Mouse (Mus musculus) gastrocnemius, postnatal 36 days (tissue): Measurements from ENCODE around the gene Palb2. TPM values are rescaled to one million over a fixed set of nuclear protein-coding genes. Genes with fewer than 3 reads are reported as not detected.
A peak's percentile ranks its signal among the peaks of the same experiment; 100 is the strongest.

Experiments
- DNase-seq, 2 experiments: peaks; one replicate each; pipeline ENCODE4 v3.0.0; 2022
- intact Hi-C: fragments of 180-260 bp; cut with DNase I; formaldehyde crosslinking; loops from one replicate; pipeline ENCODE4 v1.15.1; 2025
- long read RNA-seq, 2 experiments: library from polyadenylated mRNA; stranded (forward); transcript quantifications; one replicate each; pipeline ENCODE4 v2.0.0; 2021
- total RNA-seq, 2 experiments: library from RNA; stranded (reverse); gene quantifications; 2 replicates each; pipeline ENCODE4 v1.2.3; 2021

Palb2 gene
- under 1 TPM; 0.23 to 0.39 TPM for total RNA-seq
- long read RNA-seq, experiment 1, partial matches to known transcripts, result 0 of 2 reads
- long read RNA-seq, experiment 1, other reads (novel, unspliced or antisense), result 2 of 2 reads
- long read RNA-seq, experiment 2, partial matches to known transcripts, result 0 of 2 reads
- long read RNA-seq, experiment 2, other reads (novel, unspliced or antisense), result 2 of 2 reads

- intact Hi-C loops, result no loop called here
These were observed at the start of gene Palb2, which contains the start of gene Dctn5 for GRCm38 (mm10) chr7:122132497-122133337. Gene Palb2, minus strand, starts transcription at chr7:122132985. Gene Dctn5, plus strand, starts transcription at chr7:122133041.

GRCm38 (mm10) chr7:122180720-122181119, 47.9 kb upstream of the Palb2 start:
- intact Hi-C loops, result no loop called here
- no peak for DNase-seq

More at GRCm38 (mm10) chr7:122132497-122133337, at the start of gene Palb2, which contains the start of gene Dctn5:
- DNase-seq, result peak; percentile 96 to 97

GRCm38 (mm10) chr7:122171613-122172012, 38.8 kb upstream of the Palb2 start:
- intact Hi-C loops, result no loop called here
- DNase-seq, result no peak

- intact Hi-C loops, result no loop called here
These were observed 37.9 kb upstream of the Palb2 start for GRCm38 (mm10) chr7:122170705-122171104.

GRCm38 (mm10) chr7:122167203-122167602, 34.4 kb upstream of the Palb2 start:
- intact Hi-C loops, result no loop called here
- DNase-seq, result no peak

More at GRCm38 (mm10) chr7:122170705-122171104, 37.9 kb upstream of the Palb2 start:
- no peak for DNase-seq

GRCm38 (mm10) chr7:122163766-122164165, 31.0 kb upstream of the Palb2 start:
- no peak for DNase-seq
- intact Hi-C loops, result no loop called here

- intact Hi-C loops, result no loop called here
These were observed 27.3 kb upstream of the Palb2 start for GRCm38 (mm10) chr7:122160037-122160436.

GRCm38 (mm10) chr7:122158915-122159902, 26.4 kb upstream of the Palb2 start, which contains the start of gene Plk1:
Gene Plk1, plus strand, starts transcription at chr7:122159439.
- peak; percentile 49 to 58 for DNase-seq
- intact Hi-C loops, result no loop called here

More at GRCm38 (mm10) chr7:122160037-122160436, 27.3 kb upstream of the Palb2 start:
- DNase-seq, result no peak

GRCm38 (mm10) chr7:122158488-122158887, 25.7 kb upstream of the Palb2 start:
- no peak for DNase-seq
- intact Hi-C loops, result no loop called here

GRCm38 (mm10) chr7:122152473-122152872, 19.7 kb upstream of the Palb2 start:
- no peak for DNase-seq
- intact Hi-C loops, result no loop called here

- intact Hi-C loops, result no loop called here
- no peak for DNase-seq
These were observed 8.2 kb upstream of the Palb2 start for GRCm38 (mm10) chr7:122140991-122141390.

- intact Hi-C loops, result no loop called here
- DNase-seq, result no peak
These were observed 5.4 kb upstream of the Palb2 start for GRCm38 (mm10) chr7:122138190-122138589.

- intact Hi-C loops, result no loop called here
- no peak for DNase-seq
These were observed 4.3 kb upstream of the Palb2 start for GRCm38 (mm10) chr7:122137071-122137470.

GRCm38 (mm10) chr7:122135070-122135469, 2.3 kb upstream of the Palb2 start:
- intact Hi-C loops, result no loop called here
- no peak for DNase-seq

GRCm38 (mm10) chr7:122133338-122133625, 497 bp upstream of the Palb2 start:
- DNase-seq, result no peak
- intact Hi-C loops, result no loop called here

- intact Hi-C loops, result no loop called here
- no peak for DNase-seq
These were observed 951 bp downstream of the Palb2 start for GRCm38 (mm10) chr7:122131834-122132233.

GRCm38 (mm10) chr7:122126946-122127345, 5.8 kb downstream of the Palb2 start:
- DNase-seq, result no peak
- intact Hi-C loops, result no loop called here

GRCm38 (mm10) chr7:122125636-122126035, 7.1 kb downstream of the Palb2 start:
- intact Hi-C loops, result no loop called here
- no peak for DNase-seq

GRCm38 (mm10) chr7:122123518-122123917, 9.3 kb downstream of the Palb2 start:
- DNase-seq, result no peak
- intact Hi-C loops, result no loop called here

GRCm38 (mm10) chr7:122108206-122108605, 24.6 kb downstream of the Palb2 start:
- intact Hi-C loops, result no loop called here

More at GRCm38 (mm10) chr7:122108206-122108605, 24.6 kb downstream of the Palb2 start:
- DNase-seq, result no peak
